Mouse (Mus musculus) ES-Bruce4 (cell line): ENCODE measurements around the gene Apobec1.

Experiments
- CTCF ChIP-seq: IDR thresholded peaks from one replicate; pipeline ENCODE4 v1.8.1; 2011; ENCODE audit warnings: low read depth, low read length
- POLR2A ChIP-seq: IDR thresholded peaks from one replicate; pipeline ENCODE4 v1.8.1; 2011; ENCODE audit warnings: low read length; ENCODE audit not compliant: insufficient read depth

- TF ChIP-seq CTCF = no peak
- TF ChIP-seq POLR2A = no peak
Observed at GRCm38 (mm10) chr6:122598436-122598835, 3.8 kb downstream of the Apobec1 start.
